Mouse (Mus musculus): Measurements from ENCODE around the gene Gm21188. TPM values are rescaled to one million over a fixed set of nuclear protein-coding genes. Genes with fewer than 3 reads are reported as not detected.
A peak's percentile ranks its signal among the peaks of the same experiment; 100 is the strongest.
"Not testable (repeated sequence)": the region's sequence is repeated elsewhere in the genome, so short reads cannot be mapped to it uniquely, and the experiment has no call there.

Gm21188 gene
- polyA plus RNA-seq, 1 experiment from 2014 or later: not detected

DNA sequence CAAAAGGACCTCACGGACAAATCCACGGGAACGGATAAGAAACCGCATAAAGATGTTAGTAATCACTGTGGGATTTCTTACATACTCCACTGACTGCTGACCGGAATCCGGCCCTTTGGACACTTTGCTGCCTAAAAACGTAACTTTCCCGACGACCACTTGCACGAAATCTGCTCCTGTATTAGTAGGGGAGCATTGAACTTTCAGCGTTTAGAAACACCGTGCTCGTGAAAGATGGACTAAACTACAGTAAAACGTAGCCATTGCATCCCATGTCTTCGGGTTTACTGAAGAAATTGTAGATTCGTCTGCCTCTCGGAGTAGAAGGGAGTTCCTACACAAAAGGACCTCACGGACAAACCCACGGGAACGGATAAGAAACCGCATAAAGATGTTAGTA, 27.0 kb downstream of the Gm21188 start:
- H3K27ac ChIP-seq; H3K9me3 ChIP-seq (replicated peaks); H3K9ac ChIP-seq; H3K36me3 ChIP-seq (ENCODE audit: poor library complexity, severe bottlenecking); ATAC-seq; H3K4me3 ChIP-seq; H3K4me2 ChIP-seq; H3K4me1 ChIP-seq: not testable (repeated sequence)
- H3K27me3 ChIP-seq: peaks cover 24% of the 10 kb centered on the region
- WGBS: 4% methylated on average over 21 of the region's 21 CpGs

DNA sequence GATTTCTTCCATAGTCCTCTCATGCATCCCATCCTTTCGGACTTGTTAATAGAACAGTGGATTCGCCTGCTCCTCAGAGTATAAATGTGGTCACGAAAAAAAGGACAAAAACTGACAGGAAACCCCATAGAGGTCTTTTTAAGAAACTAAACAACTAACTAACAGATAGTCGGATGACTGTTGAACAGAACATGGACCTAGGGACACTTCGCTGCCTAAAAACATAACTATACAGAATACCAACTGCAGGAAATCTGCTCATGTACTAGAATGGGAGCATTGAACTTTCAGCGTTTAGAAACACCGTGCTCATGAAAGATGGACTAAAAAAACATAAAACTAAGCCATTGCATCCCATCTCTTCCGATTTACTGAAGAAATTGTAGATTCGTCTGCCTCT, 27.4 kb downstream of the Gm21188 start:
- H3K4me2 ChIP-seq; H3K4me1 ChIP-seq; H3K36me3 ChIP-seq (ENCODE audit: poor library complexity, severe bottlenecking); ATAC-seq; H3K27ac ChIP-seq; H3K9ac ChIP-seq; H3K4me3 ChIP-seq; H3K9me3 ChIP-seq (replicated peaks): not testable (repeated sequence)
- H3K27me3 ChIP-seq: peaks cover 24% of the 10 kb centered on the region
- WGBS: 6% methylated on average over 9 of the region's 9 CpGs

DNA sequence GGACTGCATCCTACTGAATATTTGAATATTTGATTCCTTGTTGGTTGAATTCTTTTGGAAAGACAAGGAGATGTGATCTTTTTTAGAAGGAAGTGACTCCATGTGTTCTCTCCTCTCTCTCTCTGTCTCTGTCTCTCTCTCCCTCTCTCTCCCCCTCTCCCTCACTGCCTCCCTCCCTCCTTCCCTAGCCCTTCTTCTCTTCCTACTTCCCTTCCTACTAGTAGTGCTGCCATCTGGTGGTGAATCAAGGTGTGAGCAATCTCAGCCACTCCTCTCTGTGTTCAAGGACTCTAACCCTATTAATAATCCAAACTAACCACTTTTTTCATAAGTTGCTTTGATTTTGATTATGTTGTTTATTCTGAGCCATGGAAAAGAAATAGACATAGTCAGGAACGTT, 30.5 kb downstream of the Gm21188 start:
- no CpG with 5 or more reads among the region's 1 CpGs for WGBS
- peaks cover 24% of the 10 kb centered on the region for H3K27me3 ChIP-seq
- not testable (repeated sequence) for H3K4me2 ChIP-seq; H3K9ac ChIP-seq; H3K36me3 ChIP-seq (ENCODE audit: poor library complexity, severe bottlenecking); H3K27ac ChIP-seq; H3K9me3 ChIP-seq (replicated peaks); H3K4me1 ChIP-seq; ATAC-seq; H3K4me3 ChIP-seq

DNA sequence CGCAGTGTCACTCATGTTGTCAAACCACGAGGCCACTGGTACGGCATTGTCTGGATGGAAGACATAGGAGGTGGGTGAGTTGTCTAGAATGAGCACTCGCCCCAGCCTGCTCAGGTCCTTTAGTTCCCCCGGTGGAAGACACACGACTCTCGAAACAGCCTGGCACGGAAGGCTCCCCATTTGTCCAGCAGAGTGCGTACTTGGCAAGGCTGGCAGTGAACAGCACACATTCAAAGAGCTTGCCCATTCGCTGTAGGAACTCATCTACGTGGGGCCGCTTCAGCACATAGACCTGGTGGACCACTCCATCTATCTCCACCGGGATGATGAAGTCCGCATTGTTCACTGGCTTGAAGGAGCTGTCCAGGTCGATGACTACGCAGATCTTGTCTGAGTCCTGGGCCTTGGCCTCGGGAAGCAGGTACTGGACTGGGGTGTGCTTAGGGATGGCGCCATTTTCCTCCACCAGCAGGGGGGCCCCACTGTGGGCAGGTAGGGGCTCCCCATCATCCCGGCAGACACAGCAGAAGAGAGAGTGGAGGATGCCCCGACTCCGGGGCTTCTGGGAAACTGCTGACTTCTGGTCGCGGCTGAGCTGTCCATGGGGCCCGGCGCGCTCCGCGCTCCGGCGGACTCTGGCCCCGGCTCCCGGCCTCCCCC, 36.5 kb downstream of the Gm21188 start:
- not testable (repeated sequence) for H3K9me3 ChIP-seq (replicated peaks); H3K27me3 ChIP-seq; H3K4me2 ChIP-seq; H3K9ac ChIP-seq; ATAC-seq; H3K4me1 ChIP-seq; H3K36me3 ChIP-seq (ENCODE audit: poor library complexity, severe bottlenecking); H3K4me3 ChIP-seq; H3K27ac ChIP-seq
- 0% methylated on average over 6 of the region's 32 CpGs for WGBS

DNA sequence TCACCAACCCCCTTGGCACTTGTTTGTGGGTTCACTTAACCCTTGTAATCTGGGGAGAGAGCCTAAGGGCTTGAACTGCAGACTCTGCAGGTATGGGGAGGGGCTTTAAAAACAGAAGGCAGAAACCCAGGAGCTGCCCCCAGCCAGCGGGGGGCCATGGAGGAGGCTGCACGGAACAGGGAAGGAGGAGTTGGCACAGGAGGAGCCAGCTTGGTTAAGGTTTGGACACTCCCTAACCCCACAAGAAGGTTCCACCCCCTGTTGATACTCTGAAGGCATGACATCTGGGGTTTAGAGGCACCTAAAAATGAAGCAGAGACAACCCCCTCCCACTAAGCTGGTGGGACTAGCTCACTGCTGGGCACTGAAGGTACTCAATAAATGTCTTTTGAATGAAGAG, 38.0 kb downstream of the Gm21188 start:
- not testable (repeated sequence) for H3K27ac ChIP-seq; H3K4me3 ChIP-seq; H3K27me3 ChIP-seq; ATAC-seq; H3K4me1 ChIP-seq; H3K9me3 ChIP-seq (replicated peaks); H3K36me3 ChIP-seq (ENCODE audit: poor library complexity, severe bottlenecking); H3K9ac ChIP-seq; H3K4me2 ChIP-seq
- WGBS: no CpG with 5 or more reads among the region's 2 CpGs

DNA sequence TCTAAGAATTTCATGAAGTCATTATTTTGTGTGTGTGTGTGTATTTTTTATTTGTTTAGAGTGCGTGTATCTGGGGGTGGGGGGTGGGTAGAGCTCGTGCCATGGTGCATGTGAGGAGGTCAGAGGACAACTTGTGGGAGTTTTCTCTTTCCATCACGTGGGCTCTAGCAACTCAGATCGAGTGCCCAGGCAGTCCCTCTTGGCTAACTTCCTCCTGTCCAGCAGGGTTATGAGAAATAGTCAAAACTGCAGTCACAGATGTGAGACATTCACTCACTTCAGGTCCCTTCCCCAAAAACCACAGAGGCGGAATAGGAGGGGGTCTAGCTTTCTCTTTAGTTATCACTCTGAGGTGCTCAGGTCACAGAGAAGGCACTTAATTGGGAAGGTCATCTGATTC, 38.5 kb downstream of the Gm21188 start:
- not testable (repeated sequence) for H3K27me3 ChIP-seq; H3K27ac ChIP-seq; ATAC-seq; H3K4me1 ChIP-seq; H3K36me3 ChIP-seq (ENCODE audit: poor library complexity, severe bottlenecking); H3K9ac ChIP-seq; H3K4me2 ChIP-seq; H3K4me3 ChIP-seq; H3K9me3 ChIP-seq (replicated peaks)
- WGBS: no CpG with 5 or more reads among the region's 5 CpGs

DNA sequence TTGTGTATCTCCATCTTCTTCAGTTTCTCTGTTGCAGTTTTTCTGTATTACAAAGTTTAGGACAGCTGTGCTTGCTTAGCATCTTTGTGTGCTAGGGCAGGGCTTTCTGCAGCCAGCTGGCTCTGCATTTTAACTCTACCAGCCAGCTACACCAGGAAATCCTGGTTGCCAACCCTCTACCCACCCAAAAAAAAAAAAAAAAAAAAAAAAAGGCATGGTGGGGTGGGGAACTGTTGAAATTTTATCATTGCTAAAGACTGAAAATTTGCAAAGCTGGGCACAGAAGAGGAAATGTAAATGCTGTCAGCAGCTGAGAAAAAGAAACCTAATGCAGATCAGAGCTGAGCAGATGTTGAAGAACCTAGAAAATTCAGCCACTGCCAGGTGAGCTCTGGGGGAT, 41.9 kb downstream of the Gm21188 start:
- H3K4me1 ChIP-seq; H3K4me2 ChIP-seq; H3K9me3 ChIP-seq (replicated peaks); H3K4me3 ChIP-seq; H3K36me3 ChIP-seq (ENCODE audit: poor library complexity, severe bottlenecking); ATAC-seq; H3K9ac ChIP-seq; H3K27ac ChIP-seq; H3K27me3 ChIP-seq: not testable (repeated sequence)

DNA sequence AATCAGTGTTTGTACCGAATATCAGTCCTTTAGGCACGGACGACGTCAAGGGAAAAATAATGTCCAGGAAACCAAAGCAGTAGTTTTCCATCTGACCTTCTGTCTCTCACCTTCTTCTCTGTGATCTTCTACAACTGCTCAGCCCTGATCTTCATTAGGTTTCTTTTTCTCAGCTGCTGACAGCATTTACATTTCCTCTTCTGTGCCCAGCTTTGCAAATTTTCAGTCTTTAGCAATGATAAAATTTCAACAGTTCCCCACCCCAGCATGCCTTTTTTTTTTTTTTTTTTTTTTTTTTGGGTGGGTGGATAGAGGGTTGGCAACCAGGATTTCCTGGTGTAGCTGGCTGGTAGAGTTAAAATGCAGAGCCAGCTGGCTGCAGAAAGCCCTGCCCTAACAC, 52.8 kb downstream of the Gm21188 start:
- WGBS: no CpG with 5 or more reads among the region's 4 CpGs
- not testable (repeated sequence) for H3K9me3 ChIP-seq (replicated peaks); H3K27ac ChIP-seq; H3K4me3 ChIP-seq; H3K36me3 ChIP-seq (ENCODE audit: poor library complexity, severe bottlenecking); H3K9ac ChIP-seq; ATAC-seq; H3K4me2 ChIP-seq; H3K27me3 ChIP-seq; H3K4me1 ChIP-seq

DNA sequence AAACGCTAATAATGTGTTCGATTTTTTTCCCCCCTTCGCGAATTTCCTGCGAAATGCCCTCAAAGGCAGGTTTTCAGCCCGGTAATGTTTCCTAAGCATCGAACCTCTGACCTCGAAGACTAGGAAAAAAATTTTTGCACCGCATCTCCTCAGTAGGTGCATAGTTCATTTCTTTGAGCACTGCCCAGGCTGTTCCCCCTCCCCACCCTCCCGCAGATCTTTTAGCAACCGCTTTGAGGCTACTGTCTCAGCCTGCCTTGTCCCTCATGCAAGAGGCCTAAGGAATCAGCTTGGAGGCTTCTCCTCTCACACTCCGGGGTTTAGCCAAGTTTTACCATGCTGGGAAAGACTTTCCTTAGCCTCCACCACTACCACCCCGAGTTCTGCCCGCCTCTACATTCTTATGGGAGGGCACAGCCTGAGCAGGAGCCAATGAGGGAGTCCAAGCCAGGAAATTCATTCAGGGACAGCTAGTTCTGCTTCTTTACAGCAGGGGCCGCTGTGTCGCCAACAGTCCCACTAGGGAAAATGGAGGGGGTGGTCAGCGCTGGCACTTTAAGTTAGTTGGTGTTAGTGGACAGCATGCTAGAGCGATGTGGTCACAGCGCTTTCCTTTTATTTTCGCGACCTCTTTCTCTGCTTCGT, 53.4 kb downstream of the Gm21188 start:
- WGBS: no CpG with 5 or more reads among the region's 22 CpGs
- ATAC-seq: peak; percentile 73; the same call in 1 of the 2 replicates
- H3K4me2 ChIP-seq; H3K36me3 ChIP-seq (ENCODE audit: poor library complexity, severe bottlenecking); H3K4me3 ChIP-seq; H3K9me3 ChIP-seq (replicated peaks); H3K27me3 ChIP-seq; H3K27ac ChIP-seq; H3K9ac ChIP-seq; H3K4me1 ChIP-seq: not testable (repeated sequence)

DNA sequence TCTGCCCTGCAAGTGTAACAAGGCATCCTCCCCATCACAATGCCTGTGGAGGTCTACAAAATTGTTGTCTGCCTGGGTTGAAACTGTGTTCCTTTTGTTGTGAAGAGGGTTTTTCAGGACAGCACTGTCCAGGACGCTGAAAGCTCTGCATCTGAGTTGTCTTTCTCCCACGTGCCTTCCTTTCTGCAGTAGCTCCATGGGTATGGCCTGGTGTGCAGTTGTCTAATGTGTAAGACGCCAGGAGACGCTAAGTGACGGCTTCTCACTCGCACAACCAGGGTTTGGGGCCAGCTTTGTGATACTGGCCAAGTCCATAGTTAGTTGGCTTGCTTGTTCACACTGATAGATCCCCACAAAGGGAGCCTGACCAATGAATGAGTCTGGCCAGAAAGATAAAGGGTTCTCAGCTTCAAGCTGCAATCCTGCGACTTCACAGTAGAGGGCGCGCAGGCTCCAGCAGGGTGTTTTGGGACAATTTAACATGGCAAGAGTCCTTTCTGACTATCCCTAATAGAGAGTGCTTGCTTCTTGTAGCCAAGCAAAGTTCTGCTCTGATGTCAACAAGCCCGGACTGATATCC, 60.0 kb downstream of the Gm21188 start:
- not testable (repeated sequence) for H3K4me3 ChIP-seq; H3K27me3 ChIP-seq; ATAC-seq; H3K4me1 ChIP-seq; H3K27ac ChIP-seq; H3K4me2 ChIP-seq; H3K36me3 ChIP-seq (ENCODE audit: poor library complexity, severe bottlenecking); H3K9ac ChIP-seq; H3K9me3 ChIP-seq (replicated peaks)
- WGBS: no CpG with 5 or more reads among the region's 10 CpGs

DNA sequence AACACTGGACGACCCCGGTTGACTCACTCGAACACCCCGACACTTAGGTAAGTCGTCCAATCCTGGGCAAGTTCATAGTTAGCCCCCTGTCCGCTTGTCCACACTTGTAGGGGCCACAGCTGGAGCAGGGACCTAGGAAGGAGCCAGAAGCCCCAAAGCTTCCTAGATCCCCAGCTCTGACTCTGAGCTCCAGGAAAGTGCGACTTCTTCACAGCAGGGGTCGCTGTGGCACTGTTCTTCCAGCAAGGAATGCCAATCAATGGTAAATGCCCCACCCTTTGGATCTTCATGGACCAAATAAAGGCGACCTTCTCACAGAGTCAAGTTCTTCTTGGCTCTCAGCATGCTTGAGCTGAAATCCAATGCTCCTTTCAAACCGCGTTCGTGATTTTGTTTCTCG, 60.7 kb downstream of the Gm21188 start:
- not testable (repeated sequence) for H3K9ac ChIP-seq; H3K4me3 ChIP-seq; H3K9me3 ChIP-seq (replicated peaks); H3K27ac ChIP-seq; H3K36me3 ChIP-seq (ENCODE audit: poor library complexity, severe bottlenecking); H3K4me2 ChIP-seq; H3K27me3 ChIP-seq; ATAC-seq; H3K4me1 ChIP-seq
- no CpG with 5 or more reads among the region's 13 CpGs for WGBS

Data from forebrain, embryonic 13.5 days (tissue).